ENCODE assay signal across 13 mouse cellular contexts in the genomic region with DNA sequence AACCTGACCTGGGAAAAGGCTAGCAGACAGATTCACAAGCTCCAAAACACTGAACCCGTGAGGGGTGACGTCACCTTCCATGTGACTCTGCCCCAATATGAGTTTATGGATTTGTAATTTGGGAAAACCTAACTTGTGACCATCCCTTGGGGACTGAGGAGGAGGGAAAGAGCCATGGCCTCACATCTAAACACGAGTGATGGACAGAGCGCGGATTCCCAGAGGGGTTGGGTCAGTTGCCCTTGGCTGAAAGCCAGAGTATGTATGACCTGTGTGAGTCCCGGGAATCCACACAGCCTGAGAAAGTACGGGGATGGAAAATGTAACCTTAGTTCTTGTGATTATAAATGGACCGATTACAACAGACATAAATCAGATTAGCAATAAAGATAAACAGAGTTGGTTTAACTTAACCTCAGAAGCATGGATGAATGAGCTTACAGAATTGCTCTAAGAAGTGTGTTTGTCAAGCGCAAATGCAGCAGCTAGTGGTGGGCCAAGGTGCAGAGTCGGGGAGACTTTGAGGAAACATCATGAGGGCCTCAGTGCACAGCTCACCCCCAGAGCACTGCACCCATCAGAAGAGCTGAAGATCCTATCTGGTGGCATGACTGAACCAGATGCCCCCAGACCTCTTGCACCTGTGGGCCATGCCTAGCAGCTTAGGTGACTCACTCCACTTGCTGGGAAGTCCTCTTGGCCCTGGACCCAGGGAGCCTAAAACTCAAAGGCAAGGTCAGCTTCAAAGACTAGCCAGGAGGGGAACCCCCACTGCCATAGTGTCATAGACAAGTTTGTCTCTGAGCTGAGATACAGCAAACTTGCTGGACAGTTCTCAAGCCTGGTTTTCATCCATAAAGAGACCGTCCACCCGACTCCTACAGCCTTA. TPM values are rescaled to one million over a fixed set of nuclear protein-coding genes. Genes with fewer than 3 reads are reported as not detected.
DNase-seq lines count a peak whose midpoint lies in the region; ATAC-seq and TF ChIP-seq lines count a peak whose summit lies in the region.
"Had no signal": no experiment of that assay in that cellular context is flagged by ENCODE, and none has a peak within 500 bp of the region (broad histone marks: within the 10 kb centered on the region; RNA-seq: fewer than 3 reads in every experiment).

No protein-coding gene starts in this region.

- no peaks in the 10 kb centered on the region for H3K27me3 ChIP-seq in hindbrain, embryonic 16.5 days (replicated peaks; ENCODE audit: control insufficient read depth, insufficient read depth, low read length)
- no peaks in the 10 kb centered on the region for H3K27me3 ChIP-seq in hindbrain, embryonic 11.5 days (ENCODE audit: control insufficient read depth, insufficient read depth, low read length)
- no peaks in the 10 kb centered on the region for H3K27me3 ChIP-seq in heart, embryonic 13.5 days (replicated peaks)
- no peaks in the 10 kb centered on the region for H3K27me3 ChIP-seq in kidney, postnatal 0 days (ENCODE audit: insufficient read depth, low read length)
- no peaks in the 10 kb centered on the region for H3K27me3 ChIP-seq in midbrain, embryonic 14.5 days (ENCODE audit: control insufficient read depth, insufficient read depth, low read length)
- H3K27me3 ChIP-seq: heart, embryonic 15.5 days; limb, embryonic 12.5 days; neural tube, embryonic 12.5 days had no signal

- H3K9me3 ChIP-seq in hindbrain, embryonic 16.5 days (ENCODE audit: control insufficient read depth, low read length): no peaks in the 10 kb centered on the region
- H3K9me3 ChIP-seq in hindbrain, embryonic 11.5 days (ENCODE audit: control insufficient read depth, low read length): no peaks in the 10 kb centered on the region
- H3K9me3 ChIP-seq in heart, embryonic 13.5 days: no peaks in the 10 kb centered on the region
- no peaks in the 10 kb centered on the region for H3K9me3 ChIP-seq in kidney, postnatal 0 days (replicated peaks; ENCODE audit: low read length)
- no peaks in the 10 kb centered on the region for H3K9me3 ChIP-seq in midbrain, embryonic 14.5 days (ENCODE audit: control insufficient read depth, low read length)
- H3K9me3 ChIP-seq: heart, embryonic 15.5 days; limb, embryonic 12.5 days; neural tube, embryonic 12.5 days had no signal

- H3K4me3 ChIP-seq in hindbrain, embryonic 16.5 days (ENCODE audit: low read length): no peak overlapping the region
- no peak overlapping the region for H3K4me3 ChIP-seq in hindbrain, embryonic 11.5 days (ENCODE audit: low read depth, low read length)
- H3K4me3 ChIP-seq in heart, embryonic 13.5 days: no peak overlapping the region
- H3K4me3 ChIP-seq in kidney, postnatal 0 days (replicated peaks; ENCODE audit: low read depth, low read length): no peak overlapping the region
- H3K4me3 ChIP-seq in midbrain, embryonic 14.5 days (replicated peaks; ENCODE audit: low read depth, low read length): no peak overlapping the region
- H3K4me3 ChIP-seq: heart, embryonic 15.5 days; limb, embryonic 12.5 days; neural tube, embryonic 12.5 days had no signal

- H3K4me1 ChIP-seq in hindbrain, embryonic 16.5 days (ENCODE audit: control insufficient read depth, insufficient read depth, low read depth, low read length): peaks cover 8% of the 10 kb centered on the region; the same call in 1 of the 2 replicates
- no peaks in the 10 kb centered on the region for H3K4me1 ChIP-seq in hindbrain, embryonic 11.5 days (replicated peaks; ENCODE audit: control insufficient read depth, insufficient read depth, low read length)
- peaks cover 65% of the 10 kb centered on the region for H3K4me1 ChIP-seq in heart, embryonic 13.5 days
- no peaks in the 10 kb centered on the region for H3K4me1 ChIP-seq in kidney, postnatal 0 days (replicated peaks; ENCODE audit: insufficient read depth, low read length)
- no peaks in the 10 kb centered on the region for H3K4me1 ChIP-seq in midbrain, embryonic 14.5 days (ENCODE audit: control insufficient read depth, insufficient read depth, low read length)
- H3K4me1 ChIP-seq: limb, embryonic 12.5 days had no signal

- no peak overlapping the region for H3K9ac ChIP-seq in hindbrain, embryonic 16.5 days (ENCODE audit: low read depth, low read length)
- no peak overlapping the region for H3K9ac ChIP-seq in hindbrain, embryonic 11.5 days (ENCODE audit: low read depth, low read length)
- H3K9ac ChIP-seq in heart, embryonic 13.5 days: no peak overlapping the region
- H3K9ac ChIP-seq in kidney, postnatal 0 days (ENCODE audit: low read depth, low read length): no peak overlapping the region
- H3K9ac ChIP-seq in midbrain, embryonic 14.5 days (replicated peaks; ENCODE audit: low read length): no peak overlapping the region
- H3K9ac ChIP-seq: heart, embryonic 15.5 days; limb, embryonic 12.5 days; neural tube, embryonic 12.5 days had no signal

- peak overlapping the region; percentile 59 for H3K27ac ChIP-seq in hindbrain, embryonic 16.5 days (ENCODE audit: low read depth, low read length)
- no peak overlapping the region for H3K27ac ChIP-seq in hindbrain, embryonic 11.5 days (ENCODE audit: low read depth, low read length)
- peak overlapping the region; percentile 59; the same call in 1 of the 2 replicates for H3K27ac ChIP-seq in heart, embryonic 13.5 days (replicated peaks)
- H3K27ac ChIP-seq in kidney, postnatal 0 days: peak overlapping the region; percentile 73
- no peak overlapping the region for H3K27ac ChIP-seq in midbrain, embryonic 14.5 days (replicated peaks; ENCODE audit: low read depth, low read length)
- H3K27ac ChIP-seq: heart, embryonic 15.5 days; limb, embryonic 12.5 days; neural tube, embryonic 12.5 days had no signal

- no peak for TF ChIP-seq CTCF in kidney, postnatal 0 days (IDR thresholded peaks at IDR 0.05; ENCODE audit: low read depth)

- H3K4me2 ChIP-seq in hindbrain, embryonic 16.5 days (ENCODE audit: low read length): no peak overlapping the region
- H3K4me2 ChIP-seq in hindbrain, embryonic 11.5 days (replicated peaks; ENCODE audit: low read depth, low read length): no peak overlapping the region
- H3K4me2 ChIP-seq in heart, embryonic 13.5 days: no peak overlapping the region
- H3K4me2 ChIP-seq in kidney, postnatal 0 days (ENCODE audit: low read length): no peak overlapping the region
- H3K4me2 ChIP-seq in midbrain, embryonic 14.5 days (ENCODE audit: low read length): no peak overlapping the region
- H3K4me2 ChIP-seq: heart, embryonic 15.5 days; limb, embryonic 12.5 days; neural tube, embryonic 12.5 days had no signal

- H3K36me3 ChIP-seq in hindbrain, embryonic 16.5 days (ENCODE audit: control insufficient read depth, insufficient read depth, low read length): no peaks in the 10 kb centered on the region
- H3K36me3 ChIP-seq in hindbrain, embryonic 11.5 days (ENCODE audit: control insufficient read depth, insufficient read depth, low read length): no peaks in the 10 kb centered on the region
- peaks cover 18% of the 10 kb centered on the region for H3K36me3 ChIP-seq in heart, embryonic 13.5 days
- H3K36me3 ChIP-seq in kidney, postnatal 0 days (ENCODE audit: insufficient read depth, low read length): 0 out of 2 replicates have a peak, but pooled peaks cover 3% of the 10 kb centered on the region
- H3K36me3 ChIP-seq in midbrain, embryonic 14.5 days (ENCODE audit: control insufficient read depth, insufficient read depth, low read length): peaks cover 11% of the 10 kb centered on the region; the same call in 1 of the 2 replicates
- H3K36me3 ChIP-seq: heart, embryonic 15.5 days had no signal

- WGBS in hindbrain, embryonic 16.5 days: 75% methylated on average over 12 of the region's 12 CpGs
- WGBS in hindbrain, embryonic 11.5 days: 80% methylated on average over 12 of the region's 12 CpGs
- 52% methylated on average over 12 of the region's 12 CpGs for WGBS in heart, embryonic 13.5 days
- 36% methylated on average over 12 of the region's 12 CpGs for WGBS in kidney, postnatal 0 days
- 87% methylated on average over 12 of the region's 12 CpGs for WGBS in midbrain, embryonic 14.5 days

- peak; percentile 31 for DNase-seq in adrenal gland, postnatal 10 days
- DNase-seq in adrenal gland, postnatal 25 days: no peak
- DNase-seq in hindbrain, embryonic 11.5 days (ENCODE audit: low spot score): no peak
- peak; percentile 71 for DNase-seq in kidney, postnatal 0 days (ENCODE audit: low spot score)
- DNase-seq in B cell, adult 2 months: no peak
- DNase-seq in midbrain, embryonic 14.5 days: no peak
- DNase-seq: lung, postnatal 36 days; spleen, adult 18-20 months had no signal

- no peak for ATAC-seq in hindbrain, embryonic 16.5 days
- no peak for ATAC-seq in hindbrain, embryonic 11.5 days (ENCODE audit: low FRiP score)
- ATAC-seq in heart, embryonic 13.5 days (ENCODE audit: extremely low read depth, insufficient number of reproducible peaks, low FRiP score, low TSS enrichment): no peak
- ATAC-seq in kidney, postnatal 0 days (replicated peaks; ENCODE audit: low FRiP score, low read depth): peak; percentile 75
- ATAC-seq in midbrain, embryonic 14.5 days (ENCODE audit: low FRiP score, low TSS enrichment): no peak

RNA-seq across cellular contexts. Expression of a gene that starts 45.4 kb away (rescaled TPM):
- total RNA-seq in adrenal gland, postnatal 10 days (2021): 10 to 100 TPM; 24.3 to 25.3 TPM
- total RNA-seq in adrenal gland, postnatal 25 days (2021): 23.1 and 31.7 TPM in 2 replicates
- 32.3 and 33.9 TPM in 2 replicates for polyA plus RNA-seq in hindbrain, embryonic 16.5 days (2015; fragmentation: Nextera tagmentation; extraction: Ambion mirVana)
- 18.5 and 21.6 TPM in 2 replicates for polyA plus RNA-seq in hindbrain, embryonic 11.5 days (2014; fragmentation: Nextera tagmentation; extraction: Ambion mirVana)
- polyA plus RNA-seq in heart, embryonic 13.5 days (2015; fragmentation: Nextera tagmentation; extraction: Ambion mirVana): 17.3 and 18.2 TPM in 2 replicates
- polyA plus RNA-seq in kidney, postnatal 0 days (2015; fragmentation: Nextera tagmentation; extraction: Ambion mirVana): 11.6 and 14.8 TPM in 2 replicates
- 15.4 and 19.8 TPM in 2 replicates for polyA plus RNA-seq in midbrain, embryonic 14.5 days (2014; fragmentation: Nextera tagmentation; extraction: Ambion mirVana)

Comparison
In these comparisons a context has a peak if more than half of its experiments do, and no peak if none do; other contexts are left out.
1. DNase-seq: peak in adrenal gland, postnatal 10 days (single experiment) and kidney, postnatal 0 days (single experiment); none in adrenal gland, postnatal 25 days (single experiment), hindbrain, embryonic 11.5 days (single experiment), B cell, adult 2 months (0 of 2) and midbrain, embryonic 14.5 days (single experiment).
2. H3K27ac ChIP-seq: peak in hindbrain, embryonic 16.5 days (single experiment), heart, embryonic 13.5 days (single experiment) and kidney, postnatal 0 days (single experiment); none in hindbrain, embryonic 11.5 days (single experiment) and midbrain, embryonic 14.5 days (single experiment).